Mouse (Mus musculus) hindbrain, postnatal 0 days (tissue): ENCODE data around the gene Epb41l3. TPM values are rescaled to one million over a fixed set of nuclear protein-coding genes. Genes with fewer than 3 reads are reported as not detected.

Experiments
- ATAC-seq: fragments of 200-750 bp; cut with Nextera tagmentation; 2 replicates; pipeline ENCODE4 v1.8.0; 2017; ENCODE audit warnings: mild to moderate bottlenecking, moderate TSS enrichment, moderate library complexity
- DNase-seq: peaks from one replicate; pipeline ENCODE4 v3.0.0-alpha.2; 2015; ENCODE audit warnings: low spot score
- H3K27ac ChIP-seq: fragments of 300-500 bp; sonication (generic); 2 replicates; pipeline ENCODE4 v1.5.1; 2014; ENCODE audit warnings: mild to moderate bottlenecking
- H3K27me3 ChIP-seq: fragments of 300-500 bp; sonication (generic); 2 replicates; pipeline ENCODE4 v1.6.1; 2014; ENCODE audit warnings: low read length, mixed read lengths; ENCODE audit not compliant: insufficient read depth
- H3K36me3 ChIP-seq: fragments of 300-500 bp; sonication (generic); 2 replicates; pipeline ENCODE4 v1.6.1; 2014; ENCODE audit warnings: low read length, mixed read lengths; ENCODE audit not compliant: insufficient read depth
- H3K4me1 ChIP-seq: fragments of 300-500 bp; sonication (generic); 2 replicates; pipeline ENCODE4 v1.6.1; 2014; ENCODE audit warnings: antibody characterized with exemption, low read length, mixed read lengths; ENCODE audit not compliant: insufficient read depth
- H3K4me2 ChIP-seq: fragments of 300-500 bp; sonication (generic); 2 replicates; pipeline ENCODE4 v1.6.1; 2014; ENCODE audit warnings: low read depth, mild to moderate bottlenecking, low read length, moderate library complexity, mixed read lengths
- H3K4me3 ChIP-seq: fragments of 300-500 bp; sonication (generic); 2 replicates; pipeline ENCODE4 v1.5.1; 2014; ENCODE audit warnings: low read length
- H3K9ac ChIP-seq: fragments of 300-500 bp; sonication (generic); replicated peaks from 2 replicates; pipeline ENCODE4 v1.6.1; 2014; ENCODE audit warnings: mild to moderate bottlenecking, low read length, moderate library complexity, mixed read lengths
- H3K9me3 ChIP-seq: fragments of 300-500 bp; sonication (generic); 2 replicates; pipeline ENCODE4 v1.6.1; 2016; ENCODE audit warnings: low read length, mixed read lengths
- CTCF ChIP-seq: IDR thresholded peaks from 2 replicates; pipeline ENCODE4 v1.5.1; 2016; ENCODE audit warnings: antibody characterized with exemption, control low read depth, low read depth
- WGBS: fragments of 180-500 bp; shearing (Covaris S2); extraction: QIAGEN DNeasy Blood & Tissue Kit; methylation state at CpG from one replicate; pipeline ENCODE4 v1.1.7; 2014; 5-methylcytosine and 5-hydroxymethylcytosine counted together
- polyA plus RNA-seq: library from polyadenylated mRNA; unstranded; fragments of >200 nt; fragmentation: Nextera tagmentation; extraction: Ambion mirVana; gene quantifications from 2 replicates; pipeline ENCODE4 v1.2.1, GENCODE M21; 2015
- total RNA-seq: library from RNA; depleted of rRNA; stranded (reverse); fragments of >200 nt; gene quantifications from 2 replicates; pipeline ENCODE4 v1.2.3, GENCODE M21; 2014

Gene Epb41l3
- total and polyA plus RNA-seq, 2 experiments from 2014 or later = 105 to 107 TPM

GRCm38 (mm10) chr17:69177954-69178353 lies 102.5 kb downstream of the Epb41l3 start:
- DNase-seq (no peak), ATAC-seq (no peak)
- Histone ChIP-seq H3K36me3 (no peaks in the 10 kb centered on the region), H3K4me3 (no peak overlapping the region), H3K9me3 (no peaks in the 10 kb centered on the region), H3K9ac (no peak overlapping the region), H3K4me2 (no peak overlapping the region), H3K27ac (peak overlapping the region; percentile 26; the same call in 1 of the 2 replicates), H3K4me1 (peaks cover 25% of the 10 kb centered on the region), H3K27me3 (no peaks in the 10 kb centered on the region)
- no peak for TF ChIP-seq CTCF
- 73% methylated on average over 5 of the region's 5 CpGs for WGBS

- peak; percentile 75 for DNase-seq
Observed at GRCm38 (mm10) chr17:69180905-69181559, 105.5 kb downstream of the Epb41l3 start.

GRCm38 (mm10) chr17:69181560-69182316 lies 106.3 kb downstream of the Epb41l3 start:
- Histone ChIP-seq H3K9me3 (no peaks in the 10 kb centered on the region), H3K4me3 (no peak overlapping the region), H3K27me3 (no peaks in the 10 kb centered on the region), H3K36me3 (no peaks in the 10 kb centered on the region), H3K4me1 (peaks cover 25% of the 10 kb centered on the region), H3K27ac (peak overlapping the region; percentile 33), H3K4me2 (peak overlapping the region; percentile 36), H3K9ac (0 out of 2 replicates have a peak overlapping the region, but pooled peaks have one; percentile 9)
- DNase-seq (peak; percentile 38), ATAC-seq (peak; percentile 51; the same call in 1 of the 2 replicates)
- WGBS = 22% methylated on average over 7 of the region's 7 CpGs
- no peak for TF ChIP-seq CTCF

More at GRCm38 (mm10) chr17:69180905-69181559, 105.5 kb downstream of the Epb41l3 start:
- WGBS = 24% methylated on average over 12 of the region's 12 CpGs
- H3K4me1 ChIP-seq = peaks cover 25% of the 10 kb centered on the region
- H3K4me2 ChIP-seq = peak overlapping the region; percentile 36
- H3K9ac ChIP-seq = 0 out of 2 replicates have a peak overlapping the region, but pooled peaks have one; percentile 9
- no peaks in the 10 kb centered on the region for H3K9me3 ChIP-seq
- H3K36me3 ChIP-seq = no peaks in the 10 kb centered on the region
- TF ChIP-seq CTCF = no peak
- peak overlapping the region; percentile 33 for H3K27ac ChIP-seq
- no peaks in the 10 kb centered on the region for H3K27me3 ChIP-seq
- peak; percentile 80 for ATAC-seq
- H3K4me3 ChIP-seq = no peak overlapping the region

GRCm38 (mm10) chr17:69187794-69188193 lies 112.3 kb downstream of the Epb41l3 start:
- ATAC-seq = no peak
- no peak overlapping the region for H3K4me2 ChIP-seq
- WGBS = 66% methylated on average over 3 of the region's 3 CpGs
- no peak overlapping the region for H3K9ac ChIP-seq
- TF ChIP-seq CTCF = no peak
- no peak overlapping the region for H3K27ac ChIP-seq
- no peaks in the 10 kb centered on the region for H3K36me3 ChIP-seq
- H3K4me3 ChIP-seq = no peak overlapping the region
- H3K4me1 ChIP-seq = 0 out of 2 replicates have a peak, but pooled peaks cover 2% of the 10 kb centered on the region
- DNase-seq = peak; percentile 39
- no peaks in the 10 kb centered on the region for H3K9me3 ChIP-seq
- H3K27me3 ChIP-seq = no peaks in the 10 kb centered on the region

- DNase-seq (no peak), ATAC-seq (peak; percentile 16; the same call in 1 of the 2 replicates)
- 0 out of 2 replicates have a peak, but pooled peaks cover 9% of the 10 kb centered on the region for H3K4me1 ChIP-seq
- no peak for TF ChIP-seq CTCF
- WGBS = 15% methylated on average over 2 of the region's 2 CpGs
- H3K4me2 ChIP-seq = no peak overlapping the region
- H3K4me3 ChIP-seq = no peak overlapping the region
- H3K9ac ChIP-seq = no peak overlapping the region
- H3K36me3 ChIP-seq = no peaks in the 10 kb centered on the region
- H3K27ac ChIP-seq = peak overlapping the region; percentile 11; the same call in 1 of the 2 replicates
- no peaks in the 10 kb centered on the region for H3K27me3 ChIP-seq
- H3K9me3 ChIP-seq = no peaks in the 10 kb centered on the region
Observed at GRCm38 (mm10) chr17:69192863-69193493, 117.5 kb downstream of the Epb41l3 start.

- DNase-seq = peak; percentile 21
- no peak overlapping the region for H3K4me2 ChIP-seq
- H3K9me3 ChIP-seq = no peaks in the 10 kb centered on the region
- H3K27ac ChIP-seq = no peak overlapping the region
- ATAC-seq = peak; percentile 13; the same call in 1 of the 2 replicates
- H3K27me3 ChIP-seq = no peaks in the 10 kb centered on the region
- H3K4me1 ChIP-seq = 0 out of 2 replicates have a peak, but pooled peaks cover 9% of the 10 kb centered on the region
- H3K36me3 ChIP-seq = no peaks in the 10 kb centered on the region
- H3K9ac ChIP-seq = no peak overlapping the region
- H3K4me3 ChIP-seq = no peak overlapping the region
- TF ChIP-seq CTCF = no peak
- 26% methylated on average over 3 of the region's 3 CpGs for WGBS
Observed at GRCm38 (mm10) chr17:69194599-69194998, 119.1 kb downstream of the Epb41l3 start.
